Mouse (Mus musculus) bone marrow, adult 2 months (tissue): ENCODE results near the gene Cyp2ab1.

Experiments used
- CTCF ChIP-seq: fragments of 200-500 bp; IDR thresholded peaks from 2 replicates; pipeline ENCODE4 v1.5.1; 2011; ENCODE audit warnings: low read length, control low read depth; ENCODE audit not compliant: control insufficient read depth, insufficient read depth
- POLR2A ChIP-seq: fragments of 200-500 bp; IDR thresholded peaks from 2 replicates; pipeline ENCODE4 v1.6.1; 2011; ENCODE audit warnings: low read depth, mild to moderate bottlenecking, control low read depth, low read length, borderline replicate concordance; ENCODE audit not compliant: control insufficient read depth

- no peak for TF ChIP-seq POLR2A
- TF ChIP-seq CTCF: no peak
Observed at GRCm38 (mm10) chr16:20354762-20355161, 29.6 kb upstream of the Cyp2ab1 start.
